Mouse (Mus musculus) forebrain, postnatal 0 days (tissue): ENCODE results near the gene Inpp4b. TPM values are rescaled to one million over a fixed set of nuclear protein-coding genes. Genes with fewer than 3 reads are reported as not detected.

Source experiments
- ATAC-seq: fragments of 200-750 bp; cut with Nextera tagmentation; 2 replicates; pipeline ENCODE4 v1.8.0; 2017; ENCODE audit warnings: mild to moderate bottlenecking, moderate library complexity
- DNase-seq: peaks from one replicate; pipeline ENCODE4 v3.0.0-alpha.2; 2015
- H3K27ac ChIP-seq: fragments of 300-500 bp; sonication (generic); 2 replicates; pipeline ENCODE4 v1.5.1; 2014; ENCODE audit warnings: low read depth, mild to moderate bottlenecking, antibody characterized with exemption, low read length, moderate library complexity, mixed read lengths
- H3K27me3 ChIP-seq: fragments of 300-500 bp; sonication (generic); 2 replicates; pipeline ENCODE4 v1.6.1; 2014; ENCODE audit warnings: mild to moderate bottlenecking, low read length, mixed read lengths; ENCODE audit not compliant: insufficient read depth
- H3K36me3 ChIP-seq: fragments of 300-500 bp; sonication (generic); 2 replicates; pipeline ENCODE4 v1.6.1; 2014; ENCODE audit warnings: mild to moderate bottlenecking, moderate library complexity; ENCODE audit not compliant: insufficient read depth
- H3K4me1 ChIP-seq: fragments of 300-500 bp; sonication (generic); 2 replicates; pipeline ENCODE4 v1.6.1; 2014; ENCODE audit warnings: antibody characterized with exemption; ENCODE audit not compliant: insufficient read depth
- H3K4me2 ChIP-seq: fragments of 300-500 bp; sonication (generic); 2 replicates; pipeline ENCODE4 v1.6.1; 2014; ENCODE audit warnings: low read depth, mild to moderate bottlenecking, moderate library complexity
- H3K4me3 ChIP-seq: fragments of 300-500 bp; sonication (generic); 2 replicates; pipeline ENCODE4 v1.5.1; 2014; ENCODE audit warnings: low read depth, low read length, mixed read lengths
- H3K9ac ChIP-seq: fragments of 300-500 bp; sonication (generic); 2 replicates; pipeline ENCODE4 v1.6.1; 2014; ENCODE audit warnings: mild to moderate bottlenecking
- H3K9me3 ChIP-seq: fragments of 300-500 bp; sonication (generic); 2 replicates; pipeline ENCODE4 v1.6.1; 2016; ENCODE audit warnings: low read length
- CTCF ChIP-seq: sonication (generic); IDR thresholded peaks from 2 replicates; pipeline ENCODE4 v1.5.1; 2016; ENCODE audit warnings: antibody characterized with exemption, control low read depth, low read depth
- WGBS: fragments of 180-500 bp; shearing (Covaris S2); extraction: QIAGEN DNeasy Blood & Tissue Kit; methylation state at CpG from one replicate; pipeline ENCODE4 v1.1.7; 2014; 5-methylcytosine and 5-hydroxymethylcytosine counted together
- polyA plus RNA-seq: library from polyadenylated mRNA; unstranded; fragments of >200 nt; fragmentation: Nextera tagmentation; extraction: Ambion mirVana; gene quantifications from 2 replicates; pipeline ENCODE4 v1.2.1, GENCODE M21; 2015
- total RNA-seq: library from RNA; depleted of rRNA; stranded (reverse); fragments of >200 nt; gene quantifications from 2 replicates; pipeline ENCODE4 v1.2.3, GENCODE M21; 2014

Gene Inpp4b
- total and polyA plus RNA-seq, 2 experiments from 2014 or later = 6.7 to 10.6 TPM

GRCm38 (mm10) chr8:81512826-81513225 is 170.5 kb downstream of the Inpp4b start:
- Histone ChIP-seq H3K4me3 (no peak overlapping the region), H3K9me3 (no peaks in the 10 kb centered on the region), H3K27ac (no peak overlapping the region), H3K36me3 (no peaks in the 10 kb centered on the region), H3K9ac (no peak overlapping the region), H3K27me3 (no peaks in the 10 kb centered on the region), H3K4me2 (no peak overlapping the region), H3K4me1 (no peaks in the 10 kb centered on the region)
- ATAC-seq = no peak
- DNase-seq = no peak
- TF ChIP-seq CTCF = no peak

- TF ChIP-seq CTCF = no peak
- H3K27ac ChIP-seq = no peak overlapping the region
- H3K4me1 ChIP-seq = no peaks in the 10 kb centered on the region
- H3K4me2 ChIP-seq = no peak overlapping the region
- DNase-seq (no peak), ATAC-seq (no peak)
- no peaks in the 10 kb centered on the region for H3K27me3 ChIP-seq
- H3K4me3 ChIP-seq = no peak overlapping the region
- H3K9me3 ChIP-seq = no peaks in the 10 kb centered on the region
- H3K9ac ChIP-seq = no peak overlapping the region
- no peaks in the 10 kb centered on the region for H3K36me3 ChIP-seq
These were observed 172.1 kb downstream of the Inpp4b start for GRCm38 (mm10) chr8:81514425-81514824.

GRCm38 (mm10) chr8:81522085-81522484 is 179.7 kb downstream of the Inpp4b start:
- ATAC-seq = no peak
- TF ChIP-seq CTCF = no peak
- H3K4me2 ChIP-seq = no peak overlapping the region
- H3K4me1 ChIP-seq = no peaks in the 10 kb centered on the region
- WGBS = 78% methylated on average over 2 of the region's 2 CpGs
- H3K36me3 ChIP-seq = no peaks in the 10 kb centered on the region
- no peaks in the 10 kb centered on the region for H3K27me3 ChIP-seq
- no peak for DNase-seq
- H3K27ac ChIP-seq = no peak overlapping the region
- H3K4me3 ChIP-seq = no peak overlapping the region
- H3K9ac ChIP-seq = no peak overlapping the region
- no peaks in the 10 kb centered on the region for H3K9me3 ChIP-seq

GRCm38 (mm10) chr8:81524561-81524960 is 182.2 kb downstream of the Inpp4b start:
- Histone ChIP-seq H3K4me1 (no peaks in the 10 kb centered on the region), H3K36me3 (no peaks in the 10 kb centered on the region), H3K9ac (no peak overlapping the region), H3K27ac (no peak overlapping the region), H3K4me2 (no peak overlapping the region), H3K27me3 (no peaks in the 10 kb centered on the region), H3K4me3 (no peak overlapping the region), H3K9me3 (no peaks in the 10 kb centered on the region)
- no peak for ATAC-seq
- WGBS = 41% methylated on average over 2 of the region's 2 CpGs
- no peak for TF ChIP-seq CTCF
- no peak for DNase-seq

GRCm38 (mm10) chr8:81527661-81528060 is 185.3 kb downstream of the Inpp4b start:
- 7% methylated on average over 4 of the region's 4 CpGs for WGBS
- no peak for ATAC-seq

GRCm38 (mm10) chr8:81538310-81538709 is 196.0 kb downstream of the Inpp4b start:
- H3K27ac ChIP-seq = no peak overlapping the region
- DNase-seq = no peak
- no peak overlapping the region for H3K4me3 ChIP-seq
- no peaks in the 10 kb centered on the region for H3K4me1 ChIP-seq
- 89% methylated on average over 3 of the region's 3 CpGs for WGBS
- no peak for TF ChIP-seq CTCF
- H3K36me3 ChIP-seq = no peaks in the 10 kb centered on the region
- H3K27me3 ChIP-seq = no peaks in the 10 kb centered on the region
- ATAC-seq = no peak
- H3K9ac ChIP-seq = no peak overlapping the region
- no peaks in the 10 kb centered on the region for H3K9me3 ChIP-seq
- no peak overlapping the region for H3K4me2 ChIP-seq

More at GRCm38 (mm10) chr8:81527661-81528060, 185.3 kb downstream of the Inpp4b start:
- Histone ChIP-seq H3K9me3 (no peaks in the 10 kb centered on the region), H3K27me3 (no peaks in the 10 kb centered on the region), H3K4me3 (no peak overlapping the region), H3K27ac (no peak overlapping the region), H3K4me1 (no peaks in the 10 kb centered on the region), H3K4me2 (no peak overlapping the region), H3K9ac (no peak overlapping the region), H3K36me3 (no peaks in the 10 kb centered on the region)
- DNase-seq = no peak
- TF ChIP-seq CTCF = no peak

GRCm38 (mm10) chr8:81558550-81558949 is 216.2 kb downstream of the Inpp4b start:
- no peak for DNase-seq

GRCm38 (mm10) chr8:81562405-81562804 is 220.0 kb downstream of the Inpp4b start:
- WGBS = 59% methylated on average over 1 of the region's 1 CpGs
- no peak for TF ChIP-seq CTCF

More at GRCm38 (mm10) chr8:81558550-81558949, 216.2 kb downstream of the Inpp4b start:
- Histone ChIP-seq H3K36me3 (no peaks in the 10 kb centered on the region), H3K27ac (no peak overlapping the region), H3K4me1 (no peaks in the 10 kb centered on the region), H3K4me2 (no peak overlapping the region), H3K4me3 (no peak overlapping the region), H3K9me3 (no peaks in the 10 kb centered on the region), H3K9ac (no peak overlapping the region), H3K27me3 (no peaks in the 10 kb centered on the region)
- WGBS = 86% methylated on average over 4 of the region's 4 CpGs
- TF ChIP-seq CTCF = no peak
- no peak for ATAC-seq

More at GRCm38 (mm10) chr8:81562405-81562804, 220.0 kb downstream of the Inpp4b start:
- Histone ChIP-seq H3K4me1 (no peaks in the 10 kb centered on the region), H3K4me2 (no peak overlapping the region), H3K27ac (no peak overlapping the region), H3K27me3 (no peaks in the 10 kb centered on the region), H3K9ac (no peak overlapping the region), H3K36me3 (no peaks in the 10 kb centered on the region), H3K4me3 (no peak overlapping the region), H3K9me3 (no peaks in the 10 kb centered on the region)
- no peak for ATAC-seq
- DNase-seq = no peak
